Mouse (Mus musculus): ENCODE measurements around the gene Ss18l2. TPM values are rescaled to one million over a fixed set of nuclear protein-coding genes. Genes with fewer than 3 reads are reported as not detected.

Gene Ss18l2
- polyA plus RNA-seq, 2 experiments: 73.7 to 143 TPM

DNA sequence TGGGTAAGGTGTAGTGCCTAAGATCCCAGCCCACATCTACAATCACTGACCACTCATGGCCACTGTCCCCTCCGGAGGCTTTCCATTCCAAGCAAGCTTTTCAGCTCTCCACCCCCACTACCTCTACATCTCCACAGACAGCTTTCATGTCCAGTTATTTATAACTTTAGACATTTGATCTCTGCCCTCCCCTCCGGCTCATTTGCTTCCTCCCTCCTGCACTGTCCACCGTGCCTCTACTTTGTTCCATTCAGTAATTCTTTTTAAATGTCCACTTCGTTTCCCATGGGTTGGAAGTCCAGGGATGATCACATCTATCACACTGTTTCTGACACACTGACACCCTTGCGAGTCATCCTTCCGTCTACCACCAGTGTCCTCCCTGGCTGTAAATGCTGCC lies 2.3 kb upstream of the Ss18l2 start:
- Histone ChIP-seq H3K9me3 (ENCODE audit: control insufficient read depth, low read length) (no peaks in the 10 kb centered on the region), H3K4me2 (replicated peaks; ENCODE audit: low read depth, low read length, severe bottlenecking) (no peak overlapping the region), H3K4me3 (replicated peaks; ENCODE audit: low read length) (no peak overlapping the region), H3K27ac (replicated peaks; ENCODE audit: low read depth, low read length) (no peak overlapping the region), H3K4me1 (ENCODE audit: control insufficient read depth, insufficient read depth, low read length) (peaks cover 20% of the 10 kb centered on the region), H3K9ac (ENCODE audit: low read depth, low read length, severe bottlenecking) (no peak overlapping the region), H3K27me3 (ENCODE audit: control insufficient read depth, insufficient read depth, low read length) (no peaks in the 10 kb centered on the region), H3K36me3 (ENCODE audit: control insufficient read depth, insufficient read depth, low read length) (peaks cover 10% of the 10 kb centered on the region)
- WGBS: 53% methylated on average over 6 of the region's 6 CpGs
- TF ChIP-seq POLR2A (IDR thresholded peaks at IDR 0.05; ENCODE audit: borderline replicate concordance, extremely low read depth, insufficient read depth, insufficient read length): no peak
- ATAC-seq (ENCODE audit: low FRiP score, low read depth) (no peak), DNase-seq (ENCODE audit: low spot score) (no peak)

- Histone ChIP-seq H3K4me2 (replicated peaks; ENCODE audit: low read depth, low read length, severe bottlenecking) (no peak overlapping the region), H3K4me3 (replicated peaks; ENCODE audit: low read length) (no peak overlapping the region), H3K27ac (replicated peaks; ENCODE audit: low read depth, low read length) (no peak overlapping the region), H3K36me3 (ENCODE audit: control insufficient read depth, insufficient read depth, low read length) (peaks cover 19% of the 10 kb centered on the region), H3K9ac (ENCODE audit: low read depth, low read length, severe bottlenecking) (no peak overlapping the region), H3K4me1 (ENCODE audit: control insufficient read depth, insufficient read depth, low read length) (peaks cover 20% of the 10 kb centered on the region), H3K27me3 (ENCODE audit: control insufficient read depth, insufficient read depth, low read length) (no peaks in the 10 kb centered on the region), H3K9me3 (ENCODE audit: control insufficient read depth, low read length) (no peaks in the 10 kb centered on the region)
- no peak for TF ChIP-seq POLR2A (IDR thresholded peaks at IDR 0.05; ENCODE audit: borderline replicate concordance, extremely low read depth, insufficient read depth, insufficient read length)
- DNase-seq (ENCODE audit: low spot score) (no peak), ATAC-seq (ENCODE audit: low FRiP score, low read depth) (no peak)
- WGBS: 67% methylated on average over 7 of the region's 7 CpGs
These were observed 1.3 kb upstream of the Ss18l2 start for GRCm38 (mm10) chr9:121708506-121709486.

- Histone ChIP-seq H3K9ac (ENCODE audit: low read depth, low read length, severe bottlenecking) (peak overlapping the region; percentile 91), H3K4me3 (replicated peaks; ENCODE audit: low read length) (peak overlapping the region; percentile 99), H3K4me1 (ENCODE audit: control insufficient read depth, insufficient read depth, low read length) (peaks cover 8% of the 10 kb centered on the region), H3K36me3 (ENCODE audit: control insufficient read depth, insufficient read depth, low read length) (peaks cover 19% of the 10 kb centered on the region), H3K9me3 (ENCODE audit: control insufficient read depth, low read length) (no peaks in the 10 kb centered on the region), H3K4me2 (replicated peaks; ENCODE audit: low read depth, low read length, severe bottlenecking) (peak overlapping the region; percentile 84), H3K27me3 (ENCODE audit: control insufficient read depth, insufficient read depth, low read length) (no peaks in the 10 kb centered on the region), H3K27ac (replicated peaks; ENCODE audit: low read depth, low read length) (peak overlapping the region; percentile 86)
- TF ChIP-seq POLR2A (IDR thresholded peaks at IDR 0.05; ENCODE audit: borderline replicate concordance, extremely low read depth, insufficient read depth, insufficient read length): no peak
- no peak for DNase-seq (ENCODE audit: low spot score)
- ATAC-seq (ENCODE audit: low FRiP score, low read depth): 0 out of 2 replicates have a peak, but pooled peaks have one; percentile 1
- 0% methylated on average over 18 of the region's 18 CpGs for WGBS
These were observed 451 bp downstream of the Ss18l2 start for GRCm38 (mm10) chr9:121710584-121710975.

- no peak overlapping the region for H3K4me3 ChIP-seq (replicated peaks; ENCODE audit: low read length)
- 75% methylated on average over 2 of the region's 2 CpGs for WGBS
- TF ChIP-seq POLR2A (IDR thresholded peaks at IDR 0.05; ENCODE audit: borderline replicate concordance, extremely low read depth, insufficient read depth, insufficient read length): no peak
- peaks cover 17% of the 10 kb centered on the region for H3K36me3 ChIP-seq (ENCODE audit: control insufficient read depth, insufficient read depth, low read length)
- H3K4me1 ChIP-seq (ENCODE audit: control insufficient read depth, insufficient read depth, low read length): 0 out of 2 replicates have a peak, but pooled peaks cover 5% of the 10 kb centered on the region
- no peaks in the 10 kb centered on the region for H3K27me3 ChIP-seq (ENCODE audit: control insufficient read depth, insufficient read depth, low read length)
- ATAC-seq (ENCODE audit: low FRiP score, low read depth) (no peak), DNase-seq (ENCODE audit: low spot score) (no peak)
- no peak overlapping the region for H3K27ac ChIP-seq (replicated peaks; ENCODE audit: low read depth, low read length)
- no peak overlapping the region for H3K9ac ChIP-seq (ENCODE audit: low read depth, low read length, severe bottlenecking)
- H3K4me2 ChIP-seq (replicated peaks; ENCODE audit: low read depth, low read length, severe bottlenecking): no peak overlapping the region
- H3K9me3 ChIP-seq (ENCODE audit: control insufficient read depth, low read length): no peaks in the 10 kb centered on the region
These were observed 6.9 kb downstream of the Ss18l2 start for GRCm38 (mm10) chr9:121717048-121717447.

DNA sequence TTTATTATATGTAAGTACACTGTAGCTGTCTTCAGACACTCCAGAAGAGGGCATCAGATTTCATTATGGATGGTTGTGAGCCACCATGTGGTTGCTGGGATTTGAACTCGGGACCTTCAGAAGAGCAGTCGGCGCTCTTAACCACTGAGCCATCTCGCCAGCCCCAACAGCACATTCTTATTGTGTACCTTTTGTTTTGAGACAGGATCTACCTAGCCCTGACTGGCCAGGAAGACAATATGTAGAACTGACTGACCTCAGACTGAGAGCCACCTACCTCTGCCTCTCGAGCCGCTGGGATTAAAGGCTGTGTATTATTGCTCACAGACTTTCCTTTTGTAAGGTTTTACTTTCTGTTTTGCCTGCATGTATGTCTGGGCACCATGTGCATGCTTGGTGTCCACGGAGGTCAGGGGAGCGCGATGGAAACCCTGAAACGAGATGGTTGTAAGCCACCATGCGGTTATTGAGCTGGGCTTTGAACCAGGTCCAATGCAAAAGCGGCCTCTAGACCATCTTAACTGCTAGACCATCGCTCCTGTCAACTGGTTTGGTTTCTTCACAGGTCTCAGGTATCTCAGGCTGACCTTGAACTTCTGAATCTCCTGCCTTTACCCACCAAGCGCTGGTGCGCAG lies 8.1 kb downstream of the Ss18l2 start:
- Histone ChIP-seq H3K9me3 (ENCODE audit: control insufficient read depth, low read length) (no peaks in the 10 kb centered on the region), H3K36me3 (ENCODE audit: control insufficient read depth, insufficient read depth, low read length) (peaks cover 6% of the 10 kb centered on the region), H3K4me2 (replicated peaks; ENCODE audit: low read depth, low read length, severe bottlenecking) (peak overlapping the region; percentile 53), H3K4me3 (replicated peaks; ENCODE audit: low read length) (peak overlapping the region; percentile 92), H3K27ac (replicated peaks; ENCODE audit: low read depth, low read length) (peak overlapping the region; percentile 95), H3K9ac (ENCODE audit: low read depth, low read length, severe bottlenecking) (peak overlapping the region; percentile 59), H3K4me1 (ENCODE audit: control insufficient read depth, insufficient read depth, low read length) (0 out of 2 replicates have a peak, but pooled peaks cover 5% of the 10 kb centered on the region), H3K27me3 (ENCODE audit: control insufficient read depth, insufficient read depth, low read length) (no peaks in the 10 kb centered on the region)
- ATAC-seq (ENCODE audit: low FRiP score, low read depth): 0 out of 2 replicates have a peak, but pooled peaks have one; percentile 2
- no peak for TF ChIP-seq POLR2A (IDR thresholded peaks at IDR 0.05; ENCODE audit: borderline replicate concordance, extremely low read depth, insufficient read depth, insufficient read length)
- 65% methylated on average over 15 of the region's 15 CpGs for WGBS
- no peak for DNase-seq (ENCODE audit: low spot score)
